Mouse (Mus musculus) bone marrow macrophage, adult 2 months (primary cell): Measurements from ENCODE around the gene Dmbx1.

Experiments used
- CTCF ChIP-seq: IDR thresholded peaks from 2 replicates; pipeline ENCODE4 v1.5.1; 2012; ENCODE audit warnings: low read depth, mild to moderate bottlenecking, low read length, moderate library complexity
- POLR2A ChIP-seq: IDR thresholded peaks from 2 replicates; pipeline ENCODE4 v1.6.1; 2012; ENCODE audit warnings: mild to moderate bottlenecking, low read depth, low read length, borderline replicate concordance

DNA sequence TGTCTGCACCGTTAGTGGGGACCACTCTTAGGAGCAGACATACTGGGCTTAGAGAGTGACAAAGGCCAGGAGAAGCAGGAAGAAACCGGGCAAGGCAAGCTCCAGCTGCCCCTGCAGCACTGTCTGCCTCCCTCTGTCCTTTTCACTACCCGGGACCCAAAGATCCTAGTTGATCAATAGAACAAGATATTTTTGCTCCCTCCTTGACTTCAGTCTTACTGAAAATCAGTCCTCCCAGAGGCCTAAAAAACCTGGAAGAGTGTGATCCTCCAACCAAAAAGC, 15.7 kb upstream of the Dmbx1 start:
- TF ChIP-seq CTCF, result no peak
- TF ChIP-seq POLR2A, result no peak
